Mouse (Mus musculus): ENCODE measurements around the gene Hexim2. TPM values are rescaled to one million over a fixed set of nuclear protein-coding genes. Genes with fewer than 3 reads are reported as not detected.

Gene Hexim2
- polyA plus RNA-seq, 1 experiment from 2014 or later, result 15.0 TPM

DNA sequence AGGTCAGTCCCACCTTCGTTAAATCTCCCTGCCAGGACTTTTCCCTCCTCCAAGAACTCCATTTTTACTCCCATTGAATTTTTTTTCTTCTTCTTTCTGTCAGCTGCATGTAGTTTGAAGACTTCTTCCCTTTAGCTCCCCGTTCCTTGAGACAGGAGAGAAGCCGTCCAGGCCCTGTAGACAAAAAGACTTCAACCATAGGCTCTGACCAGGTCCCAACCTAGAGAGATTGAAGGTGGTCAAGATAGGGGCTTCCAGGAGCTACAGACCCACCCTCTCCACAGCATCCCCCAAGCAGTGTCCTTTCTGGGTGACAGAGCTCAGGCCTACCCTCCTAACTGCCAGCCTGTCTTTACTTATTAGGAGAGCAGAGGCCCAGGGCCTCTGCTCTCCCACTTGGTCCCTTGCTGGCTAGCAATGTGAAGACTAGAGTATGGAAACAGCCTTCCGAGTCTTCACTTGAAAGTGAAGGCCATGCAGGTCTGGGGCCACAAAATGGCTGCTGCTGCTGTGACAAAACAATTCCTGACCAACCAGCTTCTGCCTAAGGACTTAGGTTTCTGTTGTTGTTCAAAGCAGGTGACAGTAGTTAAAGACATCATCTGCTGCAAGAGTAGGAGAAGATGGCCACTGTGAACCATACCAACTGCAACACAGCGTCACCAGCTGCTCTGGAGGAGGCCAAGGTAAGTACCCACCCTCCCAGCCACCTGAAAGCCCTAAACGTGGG lies 1.4 kb downstream of the Hexim2 start:
- Histone ChIP-seq H3K4me3 (peak overlapping the region; percentile 88), H3K36me3 (peaks cover 7% of the 10 kb centered on the region), H3K9ac (peak overlapping the region; percentile 70), H3K9me3 (no peaks in the 10 kb centered on the region), H3K27me3 (no peaks in the 10 kb centered on the region), H3K27ac (peak overlapping the region; percentile 88), H3K4me2 (peak overlapping the region; percentile 63), H3K4me1 (peaks cover 42% of the 10 kb centered on the region)
- ATAC-seq (ENCODE audit: insufficient number of reproducible peaks, insufficient read depth, low FRiP score, low TSS enrichment, low read depth), result no peak
- WGBS, result 52% methylated on average over 6 of the region's 6 CpGs

- H3K9me3 ChIP-seq, result no peaks in the 10 kb centered on the region
- peak overlapping the region; percentile 63 for H3K4me2 ChIP-seq
- H3K27ac ChIP-seq, result no peak overlapping the region; the same call in 1 of the 2 replicates
- peaks cover 42% of the 10 kb centered on the region for H3K4me1 ChIP-seq
- ATAC-seq (ENCODE audit: insufficient number of reproducible peaks, insufficient read depth, low FRiP score, low TSS enrichment, low read depth), result no peak
- H3K36me3 ChIP-seq, result peaks cover 13% of the 10 kb centered on the region
- no peaks in the 10 kb centered on the region for H3K27me3 ChIP-seq
- WGBS, result 64% methylated on average over 3 of the region's 3 CpGs
- peak overlapping the region; percentile 88; the same call in 1 of the 2 replicates for H3K4me3 ChIP-seq
- no peak overlapping the region for H3K9ac ChIP-seq
Observed at GRCm38 (mm10) chr11:103134221-103134620, 2.0 kb downstream of the Hexim2 start.

DNA sequence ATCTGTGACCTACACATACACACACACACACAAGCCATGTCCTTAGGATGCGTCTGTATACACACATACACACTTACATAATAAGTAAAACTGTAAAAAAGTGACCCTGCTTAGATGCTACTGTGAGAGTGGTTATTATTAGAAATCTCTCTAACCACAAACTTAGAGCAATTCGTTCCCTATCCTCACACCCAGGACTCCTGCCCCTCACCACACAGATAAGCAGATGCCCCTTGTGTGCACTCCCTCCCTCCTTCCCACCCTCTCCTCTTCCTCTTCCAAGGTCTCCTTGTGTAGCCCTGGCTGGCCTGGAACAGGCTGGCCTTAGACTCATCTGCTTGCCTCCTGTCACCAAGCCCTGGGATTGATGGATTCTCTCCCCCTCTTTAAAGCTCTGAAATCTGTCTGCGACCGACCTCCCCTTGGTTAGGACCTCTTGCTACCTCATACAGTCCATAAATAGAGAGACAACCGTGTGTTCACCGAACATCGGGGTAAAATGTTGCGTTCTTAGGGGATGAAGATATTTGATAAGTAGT lies 3.9 kb downstream of the Hexim2 start:
- no peak for ATAC-seq (ENCODE audit: insufficient number of reproducible peaks, insufficient read depth, low FRiP score, low TSS enrichment, low read depth)
- H3K27me3 ChIP-seq, result no peaks in the 10 kb centered on the region

GRCm38 (mm10) chr11:103139951-103140762 lies 7.9 kb downstream of the Hexim2 start:
- Histone ChIP-seq H3K27me3 (no peaks in the 10 kb centered on the region), H3K36me3 (peaks cover 21% of the 10 kb centered on the region), H3K9me3 (no peaks in the 10 kb centered on the region), H3K27ac (peak overlapping the region; percentile 91), H3K4me3 (no peak overlapping the region), H3K4me2 (no peak overlapping the region), H3K9ac (no peak overlapping the region), H3K4me1 (peaks cover 45% of the 10 kb centered on the region)
- ATAC-seq (ENCODE audit: insufficient number of reproducible peaks, insufficient read depth, low FRiP score, low TSS enrichment, low read depth), result no peak
- WGBS, result 72% methylated on average over 14 of the region's 14 CpGs

More for the DNA sequence above, 3.9 kb downstream of the Hexim2 start:
- Histone ChIP-seq H3K27ac (no peak overlapping the region), H3K4me2 (no peak overlapping the region), H3K36me3 (peaks cover 21% of the 10 kb centered on the region), H3K9me3 (no peaks in the 10 kb centered on the region), H3K9ac (no peak overlapping the region), H3K4me1 (peaks cover 34% of the 10 kb centered on the region), H3K4me3 (no peak overlapping the region)
- WGBS, result 88% methylated on average over 8 of the region's 8 CpGs

- 43% methylated on average over 6 of the region's 6 CpGs for WGBS
- Histone ChIP-seq H3K9me3 (no peaks in the 10 kb centered on the region), H3K27ac (peak overlapping the region; percentile 91), H3K36me3 (peaks cover 21% of the 10 kb centered on the region), H3K4me2 (no peak overlapping the region), H3K27me3 (no peaks in the 10 kb centered on the region), H3K9ac (peak overlapping the region; percentile 36; the same call in 1 of the 2 replicates), H3K4me3 (no peak overlapping the region), H3K4me1 (peaks cover 42% of the 10 kb centered on the region)
- ATAC-seq (ENCODE audit: insufficient number of reproducible peaks, insufficient read depth, low FRiP score, low TSS enrichment, low read depth), result no peak
Observed at GRCm38 (mm10) chr11:103140763-103141100, 8.5 kb downstream of the Hexim2 start.

DNA sequence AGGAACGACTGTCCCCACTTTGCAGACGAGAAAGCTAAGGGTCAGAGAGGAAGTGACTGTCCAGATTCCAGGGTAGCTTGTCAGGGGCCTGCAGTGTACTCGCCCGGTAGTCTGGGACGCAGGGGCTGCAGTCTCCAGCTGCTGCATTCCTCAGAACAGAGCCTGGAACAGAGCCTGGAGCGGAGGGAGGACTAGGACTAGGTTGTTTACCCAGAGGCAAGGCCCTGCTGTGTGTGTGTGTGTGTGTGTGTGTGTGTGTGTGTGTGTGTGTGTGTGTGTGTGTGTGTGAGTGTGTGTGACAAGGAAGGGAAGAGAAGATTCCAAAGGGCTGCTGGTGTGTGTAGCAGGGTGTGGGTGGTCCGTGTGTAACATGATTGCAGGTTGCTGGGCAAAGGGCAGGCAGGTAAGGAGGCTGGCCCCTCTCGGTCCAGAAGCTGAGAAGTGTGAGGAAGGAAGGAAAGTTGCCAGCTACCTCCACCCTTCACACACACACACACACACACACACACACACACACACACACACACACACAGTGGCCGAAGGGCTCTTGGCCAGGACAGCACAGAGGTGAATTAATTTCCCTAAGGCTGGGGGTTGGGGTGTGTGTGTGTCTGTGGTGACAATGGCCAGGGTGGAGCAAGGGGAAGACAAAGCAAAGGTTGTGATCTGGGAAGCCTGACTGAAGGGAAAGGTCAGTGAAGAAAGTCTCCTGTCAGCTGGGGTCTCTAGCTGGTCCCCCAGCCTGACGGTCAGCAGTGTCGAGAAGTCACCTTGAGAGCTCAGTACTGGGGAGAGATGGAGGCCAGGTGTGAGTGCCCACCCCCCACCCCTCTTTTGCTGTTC lies 9.1 kb downstream of the Hexim2 start:
- ATAC-seq (ENCODE audit: insufficient number of reproducible peaks, insufficient read depth, low FRiP score, low TSS enrichment, low read depth), result no peak
- H3K9me3 ChIP-seq, result no peaks in the 10 kb centered on the region
- 21% methylated on average over 11 of the region's 11 CpGs for WGBS
- peak overlapping the region; percentile 36; the same call in 1 of the 2 replicates for H3K9ac ChIP-seq
- H3K27ac ChIP-seq, result peak overlapping the region; percentile 91
- no peak overlapping the region for H3K4me3 ChIP-seq
- peaks cover 39% of the 10 kb centered on the region for H3K4me1 ChIP-seq
- H3K4me2 ChIP-seq, result 0 out of 2 replicates have a peak overlapping the region, but pooled peaks have one; percentile 57
- peaks cover 21% of the 10 kb centered on the region for H3K36me3 ChIP-seq
- no peaks in the 10 kb centered on the region for H3K27me3 ChIP-seq

DNA sequence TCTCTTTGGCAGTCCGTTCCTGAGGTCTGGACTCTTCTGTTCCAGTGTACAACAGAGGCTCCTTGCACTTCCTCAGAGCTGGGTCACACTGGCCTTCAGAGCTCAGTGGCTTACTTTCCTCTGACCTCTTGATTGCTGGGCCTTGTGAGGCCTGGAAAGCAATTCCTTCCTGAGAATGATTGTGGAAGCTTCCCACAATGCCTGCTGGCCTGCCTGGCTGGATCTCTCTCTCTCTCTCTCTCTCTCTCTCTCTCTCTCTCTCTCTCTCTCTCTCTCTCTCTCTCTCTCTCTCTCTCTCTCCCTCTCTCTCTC lies 9.7 kb downstream of the Hexim2 start:
- Histone ChIP-seq H3K4me2 (peak overlapping the region; percentile 57; the same call in 1 of the 2 replicates), H3K9me3 (no peaks in the 10 kb centered on the region), H3K4me3 (no peak overlapping the region), H3K27me3 (no peaks in the 10 kb centered on the region), H3K4me1 (peaks cover 38% of the 10 kb centered on the region), H3K36me3 (peaks cover 21% of the 10 kb centered on the region), H3K27ac (peak overlapping the region; percentile 91), H3K9ac (peak overlapping the region; percentile 12; the same call in 1 of the 2 replicates)
- no peak for ATAC-seq (ENCODE audit: insufficient number of reproducible peaks, insufficient read depth, low FRiP score, low TSS enrichment, low read depth)
- WGBS, result 35% methylated on average over 1 of the region's 1 CpGs

DNA sequence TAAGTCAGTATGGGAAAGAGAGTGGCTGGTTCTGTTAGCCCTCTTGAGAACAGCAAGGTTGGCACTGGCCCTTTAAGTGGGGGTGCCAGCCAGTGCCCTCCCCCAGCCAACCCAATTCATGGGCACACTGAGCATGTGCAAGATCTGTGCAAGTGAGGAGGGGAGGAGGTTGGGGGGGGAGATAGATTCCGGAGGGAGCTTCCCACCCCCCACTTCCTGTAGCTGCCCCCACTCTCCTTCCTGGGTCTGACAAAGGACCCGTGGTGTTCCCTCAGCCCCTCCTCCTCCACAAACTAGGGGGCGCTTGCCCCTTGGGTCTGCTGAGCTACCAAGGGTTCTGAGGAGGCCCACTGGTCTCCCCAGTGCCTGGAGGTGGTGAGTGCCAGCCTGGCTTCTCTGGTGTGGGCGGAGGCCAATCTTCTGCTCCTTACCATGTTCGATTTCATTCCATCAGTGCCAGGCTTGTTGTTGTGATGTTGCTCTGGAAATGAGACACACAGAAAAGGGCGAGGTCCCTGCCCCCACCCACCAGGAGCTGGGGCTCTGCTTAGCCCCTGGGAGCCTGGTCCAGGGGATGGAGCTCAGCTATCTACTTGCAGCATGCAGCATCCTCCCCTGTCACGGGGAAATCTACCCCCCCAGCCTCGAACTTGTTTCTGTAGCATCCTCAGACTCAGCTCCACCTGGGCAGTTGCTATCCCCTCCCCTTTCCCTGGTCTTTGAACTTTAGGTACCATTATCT lies 10.4 kb downstream of the Hexim2 start:
- H3K9ac ChIP-seq, result peak overlapping the region; percentile 66
- WGBS, result 15% methylated on average over 8 of the region's 8 CpGs
- no peaks in the 10 kb centered on the region for H3K9me3 ChIP-seq
- H3K27me3 ChIP-seq, result no peaks in the 10 kb centered on the region
- H3K4me2 ChIP-seq, result peak overlapping the region; percentile 57
- H3K36me3 ChIP-seq, result peaks cover 21% of the 10 kb centered on the region
- H3K4me3 ChIP-seq, result peak overlapping the region; percentile 35
- ATAC-seq (ENCODE audit: insufficient number of reproducible peaks, insufficient read depth, low FRiP score, low TSS enrichment, low read depth), result peak; percentile 80
- peak overlapping the region; percentile 91 for H3K27ac ChIP-seq
- H3K4me1 ChIP-seq, result peaks cover 38% of the 10 kb centered on the region

DNA sequence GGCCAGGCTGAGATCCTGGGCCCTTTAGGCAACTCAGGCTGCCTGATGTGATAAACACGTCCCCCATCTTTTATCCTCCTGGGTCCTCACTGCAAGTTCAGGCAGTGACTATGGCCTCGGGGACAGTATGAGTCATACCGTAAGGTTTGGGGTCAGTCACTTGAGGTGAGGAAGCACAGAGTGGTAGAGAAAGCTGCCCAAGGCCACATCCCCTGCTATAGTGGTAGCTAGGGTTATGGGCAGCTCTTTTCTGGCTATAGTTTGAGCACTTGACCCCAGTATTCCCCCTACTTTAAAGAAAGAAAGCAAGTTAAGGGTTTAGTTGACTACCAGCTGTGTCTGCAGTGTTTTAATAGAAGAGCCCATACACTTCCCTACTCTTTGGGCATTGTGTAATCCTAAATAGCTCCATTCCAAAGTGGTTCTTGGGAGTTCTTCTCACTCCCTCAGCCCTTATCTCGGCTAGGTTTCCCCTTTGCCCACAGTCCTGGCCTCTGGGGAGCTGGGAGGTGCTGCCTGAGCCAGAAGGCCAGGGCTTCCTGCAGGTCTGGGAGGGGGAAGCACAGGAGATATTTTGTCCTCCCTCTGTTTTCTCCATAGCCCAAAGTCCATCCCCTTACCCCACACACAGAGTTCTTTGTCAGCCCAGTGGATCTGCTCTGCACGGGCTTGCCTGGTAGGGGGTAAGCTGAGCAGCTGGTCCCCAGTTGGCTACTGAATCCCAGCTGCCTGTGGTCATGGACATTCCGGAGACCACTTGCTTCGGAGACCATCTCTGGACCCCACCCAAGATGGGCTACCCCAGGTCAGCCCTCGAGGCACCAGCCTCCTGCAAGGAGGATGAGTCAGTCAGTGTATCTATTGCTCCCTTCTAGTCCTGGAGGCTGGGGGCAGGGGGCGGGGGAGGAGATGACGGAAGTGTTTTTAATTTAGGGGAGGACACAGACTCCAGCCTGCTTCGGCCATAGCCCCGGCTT lies 12.4 kb downstream of the Hexim2 start:
- Histone ChIP-seq H3K4me3 (no peak overlapping the region), H3K9me3 (no peaks in the 10 kb centered on the region), H3K4me2 (no peak overlapping the region), H3K27me3 (no peaks in the 10 kb centered on the region), H3K9ac (no peak overlapping the region), H3K36me3 (peaks cover 3% of the 10 kb centered on the region; the same call in 1 of the 2 replicates), H3K27ac (peak overlapping the region; percentile 34; the same call in 1 of the 2 replicates), H3K4me1 (peaks cover 38% of the 10 kb centered on the region)
- no peak for ATAC-seq (ENCODE audit: insufficient number of reproducible peaks, insufficient read depth, low FRiP score, low TSS enrichment, low read depth)
- 24% methylated on average over 12 of the region's 12 CpGs for WGBS

GRCm38 (mm10) chr11:103146386-103146785 lies 14.2 kb downstream of the Hexim2 start:
- H3K9ac ChIP-seq, result no peak overlapping the region
- H3K27me3 ChIP-seq, result no peaks in the 10 kb centered on the region
- H3K4me2 ChIP-seq, result no peak overlapping the region
- H3K27ac ChIP-seq, result no peak overlapping the region
- 89% methylated on average over 4 of the region's 4 CpGs for WGBS
- H3K9me3 ChIP-seq, result no peaks in the 10 kb centered on the region
- H3K4me1 ChIP-seq, result peaks cover 31% of the 10 kb centered on the region
- no peak for ATAC-seq (ENCODE audit: insufficient number of reproducible peaks, insufficient read depth, low FRiP score, low TSS enrichment, low read depth)
- H3K4me3 ChIP-seq, result no peak overlapping the region
- no peaks in the 10 kb centered on the region for H3K36me3 ChIP-seq

All from embryonic facial prominence, embryonic 13.5 days (tissue).